Mouse (Mus musculus) lung, postnatal 0 days (tissue): ENCODE data around the gene Mob3a. TPM values are rescaled to one million over a fixed set of nuclear protein-coding genes. Genes with fewer than 3 reads are reported as not detected.

Experiments used
- ATAC-seq: fragments of 200-750 bp; cut with Nextera tagmentation; 2 replicates; pipeline ENCODE4 v1.8.0; 2017; ENCODE audit warnings: moderate library complexity
- DNase-seq: peaks from one replicate; pipeline ENCODE4 v3.0.0-alpha.2; 2016; ENCODE audit warnings: low spot score
- H3K27ac ChIP-seq: fragments of 300-500 bp; sonication (generic); 2 replicates; pipeline ENCODE4 v1.5.1; 2014; ENCODE audit warnings: antibody characterized with exemption, mild to moderate bottlenecking, low read length, mixed read lengths
- H3K27me3 ChIP-seq: fragments of 300-500 bp; sonication (generic); replicated peaks from 2 replicates; pipeline ENCODE4 v1.6.1; 2014; ENCODE audit warnings: low read length, mixed read lengths; ENCODE audit not compliant: insufficient read depth
- H3K36me3 ChIP-seq: fragments of 300-500 bp; sonication (generic); 2 replicates; pipeline ENCODE4 v1.6.1; 2014; ENCODE audit warnings: low read length, mixed read lengths; ENCODE audit not compliant: insufficient read depth
- H3K4me1 ChIP-seq: fragments of 300-500 bp; sonication (generic); 2 replicates; pipeline ENCODE4 v1.6.1; 2014; ENCODE audit warnings: antibody characterized with exemption, low read depth, low read length, mixed read lengths; ENCODE audit not compliant: insufficient read depth
- H3K4me2 ChIP-seq: fragments of 300-500 bp; sonication (generic); replicated peaks from 2 replicates; pipeline ENCODE4 v1.6.1; 2014; ENCODE audit warnings: low read depth, mild to moderate bottlenecking, low read length, moderate library complexity, mixed read lengths
- H3K4me3 ChIP-seq: fragments of 300-500 bp; sonication (generic); 2 replicates; pipeline ENCODE4 v1.5.1; 2014; ENCODE audit warnings: low read depth, low read length
- H3K9ac ChIP-seq: fragments of 300-500 bp; sonication (generic); replicated peaks from 2 replicates; pipeline ENCODE4 v1.6.1; 2014; ENCODE audit warnings: low read depth, mild to moderate bottlenecking
- H3K9me3 ChIP-seq: fragments of 300-500 bp; sonication (generic); 2 replicates; pipeline ENCODE4 v1.6.1; 2016; ENCODE audit warnings: low read length, mixed read lengths
- CTCF ChIP-seq: IDR thresholded peaks from 2 replicates; pipeline ENCODE4 v1.5.1; 2016; ENCODE audit warnings: antibody characterized with exemption, mild to moderate bottlenecking
- EP300 ChIP-seq: IDR thresholded peaks from 2 replicates; pipeline ENCODE4 v1.6.1; 2016; ENCODE audit warnings: antibody characterized with exemption, mild to moderate bottlenecking, control low read depth
- WGBS: fragments of 180-500 bp; shearing (Covaris S2); extraction: QIAGEN DNeasy Blood & Tissue Kit; methylation state at CpG from one replicate; pipeline ENCODE4 v1.1.7; 2014; 5-methylcytosine and 5-hydroxymethylcytosine counted together
- polyA plus RNA-seq: library from polyadenylated mRNA; unstranded; fragments of >200 nt; fragmentation: Nextera tagmentation; extraction: Ambion mirVana; gene quantifications from 2 replicates; pipeline ENCODE4 v1.2.1, GENCODE M21; 2015

Gene Mob3a
- polyA plus RNA-seq, 1 experiment from 2014 or later = 32.6 TPM

DNA sequence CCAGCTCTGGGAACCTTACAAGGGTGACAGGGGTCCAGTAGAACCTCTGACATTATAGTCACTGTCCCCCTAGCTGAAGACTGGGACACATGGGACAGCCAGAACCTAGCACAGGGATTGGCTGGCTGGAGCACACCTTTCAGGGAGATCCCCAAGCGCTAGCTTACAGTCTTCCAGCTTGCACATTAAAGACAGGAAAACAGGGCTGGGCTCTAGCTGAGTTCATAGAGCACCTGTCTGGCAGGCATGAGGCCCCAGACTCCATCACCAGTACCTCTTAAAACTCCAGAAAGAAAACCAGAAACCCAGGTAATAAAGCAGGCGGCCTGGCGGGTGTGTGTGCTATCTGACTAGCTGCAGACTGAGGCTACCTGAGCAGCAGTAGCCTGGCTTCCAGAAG, 28.1 kb downstream of the Mob3a start:
- H3K36me3 ChIP-seq = peaks cover 36% of the 10 kb centered on the region
- peaks cover 32% of the 10 kb centered on the region for H3K4me1 ChIP-seq
- 82% methylated on average over 3 of the region's 3 CpGs for WGBS

DNA sequence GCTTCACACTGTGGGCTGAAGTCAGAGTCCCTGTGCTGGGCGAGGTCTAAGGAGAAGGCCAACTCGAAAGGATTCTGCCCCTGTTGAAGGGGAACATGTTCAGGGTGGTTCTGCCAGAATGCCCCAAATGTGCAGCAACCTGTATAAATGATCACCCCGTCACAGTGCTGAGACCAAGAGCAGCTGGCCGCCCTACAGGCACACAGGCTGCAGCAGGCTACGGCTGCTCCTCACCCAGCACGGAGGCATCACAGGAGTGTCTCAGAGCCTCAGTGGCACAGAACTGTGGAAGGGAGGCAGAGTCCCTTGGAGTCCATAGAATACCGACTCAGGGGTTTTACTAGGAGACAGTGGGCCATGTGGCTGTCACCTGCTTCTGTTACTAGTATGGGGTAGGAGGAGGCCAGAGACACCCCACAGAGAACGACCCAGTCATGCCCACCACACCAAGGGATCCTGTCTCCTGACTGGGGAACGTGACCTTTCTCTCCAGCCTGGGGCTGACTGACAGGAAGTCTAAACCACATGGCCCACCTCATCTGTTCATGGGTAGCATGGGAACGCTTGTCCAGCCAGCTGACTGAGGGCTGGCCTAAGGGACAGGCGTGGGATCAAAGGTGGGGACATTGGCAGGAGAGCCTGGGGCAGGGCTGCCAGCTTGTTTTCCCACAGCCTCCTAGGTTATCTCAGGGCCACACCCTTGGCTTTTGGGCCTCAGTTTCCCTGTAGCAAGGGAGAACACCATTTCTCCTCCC, 29.7 kb downstream of the Mob3a start:
- TF ChIP-seq EP300 (no peak), CTCF (no peak)
- Histone ChIP-seq H3K4me2 (no peak overlapping the region; the same call in 1 of the 2 replicates), H3K36me3 (peaks cover 52% of the 10 kb centered on the region), H3K4me1 (peaks cover 20% of the 10 kb centered on the region), H3K9ac (no peak overlapping the region), H3K9me3 (no peaks in the 10 kb centered on the region), H3K4me3 (no peak overlapping the region), H3K27me3 (no peaks in the 10 kb centered on the region), H3K27ac (no peak overlapping the region)
- WGBS = 83% methylated on average over 11 of the region's 11 CpGs
- ATAC-seq = no peak
- DNase-seq = no peak

More for the DNA sequence above, 28.1 kb downstream of the Mob3a start:
- Histone ChIP-seq H3K27ac (peak overlapping the region; percentile 92), H3K9me3 (no peaks in the 10 kb centered on the region), H3K9ac (peak overlapping the region; percentile 98), H3K4me2 (peak overlapping the region; percentile 81), H3K27me3 (no peaks in the 10 kb centered on the region), H3K4me3 (peak overlapping the region; percentile 82)
- ATAC-seq = no peak
- TF ChIP-seq CTCF (no peak), EP300 (no peak)
- DNase-seq = no peak

DNA sequence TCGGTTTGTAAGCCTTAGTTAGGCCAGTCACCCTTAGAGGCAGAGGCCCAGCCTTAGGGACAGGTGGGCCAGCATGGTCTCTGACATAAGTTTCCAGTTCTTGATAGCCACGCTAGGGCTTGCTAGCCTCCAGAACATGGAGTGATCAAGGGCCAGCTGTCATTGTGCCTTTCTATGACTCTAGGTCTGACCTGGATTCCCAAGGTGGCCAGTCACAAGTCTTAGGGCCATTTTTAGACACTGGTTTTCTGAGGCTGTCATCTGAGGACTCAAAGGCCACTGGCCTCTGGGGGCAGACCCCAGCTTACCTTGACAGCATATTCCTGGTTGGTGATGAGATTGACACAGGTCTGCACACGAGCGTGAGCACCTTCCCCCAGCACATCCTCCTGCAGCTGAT, 30.5 kb downstream of the Mob3a start:
- Histone ChIP-seq H3K9ac (no peak overlapping the region), H3K27ac (no peak overlapping the region), H3K36me3 (peaks cover 59% of the 10 kb centered on the region), H3K27me3 (no peaks in the 10 kb centered on the region), H3K4me3 (no peak overlapping the region), H3K4me2 (no peak overlapping the region), H3K9me3 (no peaks in the 10 kb centered on the region), H3K4me1 (peaks cover 20% of the 10 kb centered on the region)
- TF ChIP-seq CTCF (no peak), EP300 (no peak)
- DNase-seq (no peak), ATAC-seq (no peak)
- WGBS = 85% methylated on average over 4 of the region's 4 CpGs

DNA sequence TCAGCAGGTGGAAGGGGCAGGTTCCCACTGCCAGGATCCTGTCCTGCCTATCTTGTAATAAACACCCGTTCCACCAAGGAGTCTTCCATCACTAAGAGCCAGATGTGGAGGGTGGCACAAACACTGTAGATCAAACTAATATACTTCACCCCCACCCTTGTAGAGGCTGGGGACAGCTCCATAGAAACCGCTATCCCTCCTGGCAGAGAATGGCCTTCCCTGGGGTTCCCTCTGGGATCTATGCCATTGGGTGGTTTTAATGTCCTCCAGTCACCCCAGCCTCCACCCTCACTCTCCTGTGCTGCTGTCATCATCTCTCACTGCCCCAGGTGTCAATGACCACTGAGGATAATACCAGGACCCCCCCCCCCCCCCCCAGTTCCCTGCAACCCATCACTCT, 31.2 kb downstream of the Mob3a start:
- H3K9me3 ChIP-seq = no peaks in the 10 kb centered on the region
- H3K36me3 ChIP-seq = peaks cover 59% of the 10 kb centered on the region
- H3K27me3 ChIP-seq = no peaks in the 10 kb centered on the region
- no peak overlapping the region for H3K4me3 ChIP-seq
- no peak overlapping the region for H3K4me2 ChIP-seq
- H3K4me1 ChIP-seq = peaks cover 27% of the 10 kb centered on the region
- no peak overlapping the region for H3K27ac ChIP-seq
- DNase-seq = no peak
- no peak for TF ChIP-seq CTCF
- no peak for TF ChIP-seq EP300
- WGBS = 85% methylated on average over 2 of the region's 2 CpGs
- H3K9ac ChIP-seq = 0 out of 2 replicates have a peak overlapping the region, but pooled peaks have one; percentile 8
- ATAC-seq = no peak

DNA sequence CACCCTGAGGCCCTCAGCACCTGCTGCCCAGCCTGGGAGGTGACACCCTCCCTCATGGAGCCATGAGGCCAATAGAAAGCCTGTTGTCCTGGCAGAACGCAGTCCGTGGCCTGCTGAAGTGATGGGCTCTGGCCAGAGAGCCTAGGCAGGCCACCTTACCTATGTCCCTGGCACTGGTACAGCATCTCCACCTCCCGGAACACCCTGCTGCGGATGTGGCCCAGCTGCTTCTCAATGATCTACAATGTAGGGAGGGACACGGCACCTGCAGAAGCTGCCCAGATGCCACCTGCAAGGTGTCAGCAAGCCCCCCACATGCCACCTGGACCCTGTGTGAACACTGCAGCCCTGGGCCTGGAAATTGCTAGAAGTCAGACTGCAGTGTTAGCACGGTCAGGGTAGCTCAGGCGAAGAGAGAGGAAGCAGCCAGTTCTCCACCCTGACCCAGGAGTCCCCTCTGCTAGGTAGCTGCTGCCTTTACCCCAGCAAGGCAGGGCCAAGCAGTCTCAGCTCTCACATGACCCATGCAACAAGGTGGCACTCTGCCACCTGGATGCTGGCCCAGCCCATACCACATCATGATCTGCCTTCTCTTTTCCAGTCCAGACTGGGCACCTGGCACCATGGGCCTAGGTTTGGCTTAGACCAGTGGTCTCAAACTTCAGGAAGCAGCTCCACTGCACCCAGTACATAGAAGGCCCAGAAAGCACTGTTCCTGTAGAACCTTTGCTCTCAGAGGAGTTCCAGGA, 31.9 kb downstream of the Mob3a start:
- Histone ChIP-seq H3K4me2 (no peak overlapping the region), H3K4me3 (no peak overlapping the region), H3K36me3 (peaks cover 59% of the 10 kb centered on the region), H3K9ac (0 out of 2 replicates have a peak overlapping the region, but pooled peaks have one; percentile 8), H3K27ac (no peak overlapping the region; the same call in 1 of the 2 replicates), H3K27me3 (no peaks in the 10 kb centered on the region), H3K9me3 (no peaks in the 10 kb centered on the region), H3K4me1 (peaks cover 31% of the 10 kb centered on the region)
- peak; percentile 47 for ATAC-seq
- no peak for TF ChIP-seq CTCF
- no peak for TF ChIP-seq EP300
- 89% methylated on average over 7 of the region's 7 CpGs for WGBS
- DNase-seq = peak; percentile 71

DNA sequence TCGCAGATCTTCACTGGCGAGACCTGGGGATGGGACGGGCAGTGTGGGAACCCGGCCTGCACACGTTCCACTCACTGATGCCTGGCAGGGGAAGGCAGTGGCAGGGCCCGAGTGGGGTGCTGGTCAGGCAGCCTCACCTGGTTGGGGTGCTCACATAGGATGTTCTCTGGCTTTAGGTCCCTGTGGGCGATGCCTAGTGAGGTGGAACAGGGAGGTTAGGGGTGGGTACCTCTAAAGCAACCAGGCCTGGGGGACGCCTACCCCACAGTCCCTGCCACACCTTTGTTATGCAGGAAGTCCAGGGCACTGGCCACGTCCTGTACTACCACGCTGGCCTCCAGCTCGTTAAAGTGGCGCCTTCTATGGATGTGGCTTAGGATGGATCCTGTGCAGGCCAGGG, 32.8 kb downstream of the Mob3a start:
- no peak overlapping the region for H3K27ac ChIP-seq
- no peak for ATAC-seq
- 82% methylated on average over 12 of the region's 12 CpGs for WGBS
- H3K4me1 ChIP-seq = peaks cover 30% of the 10 kb centered on the region
- TF ChIP-seq CTCF (no peak), EP300 (no peak)
- DNase-seq = no peak
- no peak overlapping the region for H3K4me2 ChIP-seq
- H3K9me3 ChIP-seq = no peaks in the 10 kb centered on the region
- H3K27me3 ChIP-seq = no peaks in the 10 kb centered on the region
- no peak overlapping the region for H3K4me3 ChIP-seq
- H3K9ac ChIP-seq = no peak overlapping the region
- peaks cover 59% of the 10 kb centered on the region for H3K36me3 ChIP-seq
